Mouse (Mus musculus): ENCODE measurements at regions not wholly inside any gene's neighbourhood (a gene's known extent, or its start where the extent isn't known, plus 50 kb on each side); places are given as distances from the start of the nearest gene placed in this dataset.

- POLR2A ChIA-PET, result no interaction called here
- CTCF ChIA-PET, result no interaction called here
Observed at GRCm38 (mm10) chr11:7010858-7011257, 52.4 kb upstream of the Adcy1 start.

DNA sequence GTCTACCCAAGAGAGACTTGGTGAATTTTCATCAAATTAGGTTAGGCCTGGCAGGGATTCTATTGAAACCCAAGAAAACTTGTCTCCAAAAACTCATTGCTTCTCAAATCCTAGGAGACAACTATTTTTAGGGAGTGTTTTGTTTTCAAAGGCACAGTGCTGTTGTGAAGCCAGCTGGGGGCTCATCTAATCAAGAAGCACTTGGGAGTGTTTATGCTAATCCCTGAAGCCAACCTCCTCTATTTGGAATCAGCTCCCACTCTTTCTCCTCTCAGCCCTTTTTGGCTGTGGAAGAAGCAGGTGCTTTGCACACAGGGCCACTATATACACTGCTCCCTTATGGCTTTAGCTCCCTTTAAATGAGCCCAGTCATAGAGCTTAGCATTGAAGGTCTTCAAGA is 64.0 kb upstream of the Adcy1 start:
- CTCF ChIA-PET, result no interaction called here
- POLR2A ChIA-PET, result interaction anchor here in 1 of 4 experiments (0.6 kb wide), 1 partner anchor 23 kb away, joined by 3 read pairs; no protein-coding TSS in a partner anchor

DNA sequence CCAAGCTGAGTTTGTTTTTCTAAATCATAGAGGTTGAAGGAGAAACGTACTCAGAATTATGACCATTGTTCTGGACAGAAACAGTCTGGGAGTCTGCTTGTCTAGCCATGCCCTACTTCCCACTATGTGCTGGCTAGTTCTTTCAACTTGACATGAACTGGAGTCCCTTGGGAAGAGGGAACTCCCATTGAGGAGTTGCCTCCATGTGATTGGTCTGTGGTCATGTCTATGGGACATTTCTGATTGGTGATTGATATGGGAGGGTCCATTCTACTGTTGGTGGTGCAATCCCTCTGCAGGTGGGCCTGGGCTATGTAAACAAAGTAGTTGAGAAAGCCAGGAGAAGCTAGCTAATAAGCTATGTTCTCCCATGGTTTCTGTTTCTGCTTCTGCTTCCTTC is 64.5 kb upstream of the Adcy1 start:
- POLR2A ChIA-PET, result interaction anchor here in 1 of 4 experiments (0.6 kb wide), 1 partner anchor 22 kb away, joined by 3 read pairs; no protein-coding TSS in a partner anchor
- CTCF ChIA-PET, result no interaction called here

GRCm38 (mm10) chr11:6997508-6997907 is 65.8 kb upstream of the Adcy1 start:
- ChIA-PET POLR2A (interaction anchor here in 2 of 4 experiments (0.6 to 1.3 kb wide), 2 partner anchors 13 to 887 kb away, joined by 3 to 4 read pairs; no protein-coding TSS in a partner anchor), CTCF (interaction anchor here in 1 of 4 experiments (0.6 kb wide), 1 partner anchor 266 kb away, joined by 3 read pairs; no protein-coding TSS in a partner anchor)

DNA sequence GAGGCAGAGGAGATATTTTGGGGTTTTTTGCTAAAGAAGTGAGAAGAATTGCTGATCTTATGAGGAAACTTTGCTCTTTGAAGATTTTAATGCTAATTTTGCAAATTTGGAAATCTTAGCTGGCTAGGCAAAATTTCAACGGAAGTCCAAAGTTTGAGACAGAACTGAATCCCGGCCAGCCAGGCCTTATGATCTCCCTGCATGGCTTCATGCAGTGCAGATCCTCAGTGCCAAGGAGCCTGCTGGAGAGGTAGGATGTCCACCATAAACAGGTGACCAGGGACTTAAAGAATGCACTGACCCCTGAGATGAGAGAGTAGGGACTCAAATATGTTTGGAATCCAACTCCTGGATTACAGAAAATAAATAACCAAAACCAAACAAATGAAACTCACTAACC is 69.6 kb upstream of the Adcy1 start:
- CTCF ChIA-PET, result no interaction called here

GRCm38 (mm10) chr11:6991626-6992025 is 71.7 kb upstream of the Adcy1 start:
- ChIA-PET POLR2A (interaction anchor here in 2 of 4 experiments (0.6 to 0.7 kb wide), 2 partner anchors 50 to 109 kb away, joined by 3 to 7 read pairs; no protein-coding TSS in a partner anchor), CTCF (interaction anchor here in 1 of 4 experiments (0.5 kb wide), 1 partner anchor 1026 kb away, joined by 7 read pairs; no protein-coding TSS in a partner anchor)

More for the DNA sequence above, 69.6 kb upstream of the Adcy1 start:
- POLR2A ChIA-PET, result interaction anchor here in 1 of 4 experiments (1.2 kb wide), 1 partner anchor 33 kb away, joined by 3 read pairs; no protein-coding TSS in a partner anchor

DNA sequence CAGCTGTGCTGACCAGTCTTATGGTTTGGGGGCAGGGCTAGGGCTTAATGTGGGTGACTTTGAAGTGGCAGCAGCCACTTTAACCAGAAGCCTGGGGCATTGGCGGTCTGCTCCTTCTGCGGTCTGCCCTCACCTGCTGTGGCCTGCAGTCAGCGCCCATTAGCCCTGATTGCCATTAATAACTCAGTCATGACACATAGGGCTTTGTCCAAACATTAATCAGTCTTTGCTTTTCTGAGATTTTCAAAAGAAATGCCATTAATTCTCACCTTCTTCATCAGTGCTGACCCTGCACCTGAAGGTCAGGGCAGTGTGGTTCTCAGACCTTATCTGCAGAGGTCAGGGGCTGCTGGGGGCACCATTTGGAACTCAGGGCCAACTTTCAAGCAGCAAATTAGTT is 72.6 kb upstream of the Adcy1 start:
- POLR2A ChIA-PET, result interaction anchor here in 2 of 4 experiments (0.6 kb wide), 2 partner anchors 141 to 464 kb away, joined by 3 to 5 read pairs; no protein-coding TSS in a partner anchor
- CTCF ChIA-PET, result no interaction called here

GRCm38 (mm10) chr11:6988884-6989824 is 74.1 kb upstream of the Adcy1 start:
- ChIA-PET POLR2A (interaction anchor here in 1 of 4 experiments (0.7 kb wide), 1 partner anchor 290 kb away, joined by 3 read pairs; no protein-coding TSS in a partner anchor), CTCF (no interaction called here)

DNA sequence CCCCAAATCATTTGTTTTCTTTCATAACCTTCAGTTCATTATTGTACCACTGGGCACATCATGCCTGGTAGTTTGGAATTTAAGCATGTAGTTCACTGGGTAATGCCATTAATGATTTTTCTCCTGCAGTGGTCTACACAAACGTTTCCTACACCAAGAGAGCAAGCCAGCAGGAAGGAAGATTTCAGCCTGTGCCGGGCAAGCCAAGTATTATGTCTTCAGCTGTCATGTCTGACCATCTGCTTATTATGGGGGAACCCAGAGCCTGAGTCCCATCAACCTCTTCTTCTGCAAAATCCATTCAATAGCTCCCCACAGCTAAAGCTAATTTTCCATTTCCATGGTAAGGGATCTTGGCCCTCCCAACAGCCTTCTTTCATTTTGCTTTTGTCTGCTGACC is 75.3 kb upstream of the Adcy1 start:
- POLR2A ChIA-PET, result no interaction called here
- CTCF ChIA-PET, result no interaction called here

DNA sequence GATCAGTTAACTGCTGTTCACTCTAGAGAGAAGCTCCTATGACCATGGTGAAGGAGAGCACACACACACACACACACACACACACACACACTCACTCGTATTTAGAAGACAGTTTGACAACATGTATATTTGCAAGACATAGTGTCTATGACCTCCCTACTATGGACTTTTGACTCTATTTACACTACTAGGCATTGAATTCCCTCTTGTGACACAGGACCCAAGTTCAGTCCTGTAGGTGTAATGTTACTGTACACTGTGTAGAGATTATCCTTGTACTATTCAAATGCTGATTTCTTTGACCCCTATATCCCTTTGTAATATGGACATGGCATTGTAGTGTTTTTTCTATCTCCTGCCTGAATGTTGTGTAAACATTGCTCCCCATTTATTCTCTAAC is 76.2 kb upstream of the Adcy1 start:
- ChIA-PET CTCF (interaction anchor here in 1 of 4 experiments (0.6 kb wide), 1 partner anchor 272 kb away, joined by 4 read pairs; no protein-coding TSS in a partner anchor), POLR2A (interaction anchor here in 1 of 4 experiments (0.7 kb wide), 1 partner anchor 78 kb away, joined by 3 read pairs; no protein-coding TSS in a partner anchor)

GRCm38 (mm10) chr11:6982076-6982475 is 81.2 kb upstream of the Adcy1 start:
- ChIA-PET POLR2A (interaction anchor here in 1 of 4 experiments (1.5 kb wide), 1 partner anchor 13 kb away, joined by 4 read pairs; no protein-coding TSS in a partner anchor), CTCF (no interaction called here)

- ChIA-PET POLR2A (no interaction called here), CTCF (no interaction called here)
Observed at GRCm38 (mm10) chr11:6979656-6980055, 83.6 kb upstream of the Adcy1 start.

- POLR2A ChIA-PET, result interaction anchor here in 2 of 4 experiments (0.7 to 1.4 kb wide), 2 partner anchors 13 to 846 kb away, joined by 3 to 4 read pairs; no protein-coding TSS in a partner anchor
- CTCF ChIA-PET, result no interaction called here
Observed at GRCm38 (mm10) chr11:6969196-6969595, 94.1 kb upstream of the Adcy1 start.

- CTCF ChIA-PET, result no interaction called here
- POLR2A ChIA-PET, result no interaction called here
Observed at GRCm38 (mm10) chr11:6966968-6967367, 96.3 kb upstream of the Adcy1 start.

- ChIA-PET CTCF (no interaction called here), POLR2A (interaction anchor here in 1 of 4 experiments (1.4 kb wide), 1 partner anchor 65 kb away, joined by 3 read pairs; no protein-coding TSS in a partner anchor)
Observed at GRCm38 (mm10) chr11:6964524-6964923, 98.8 kb upstream of the Adcy1 start.

DNA sequence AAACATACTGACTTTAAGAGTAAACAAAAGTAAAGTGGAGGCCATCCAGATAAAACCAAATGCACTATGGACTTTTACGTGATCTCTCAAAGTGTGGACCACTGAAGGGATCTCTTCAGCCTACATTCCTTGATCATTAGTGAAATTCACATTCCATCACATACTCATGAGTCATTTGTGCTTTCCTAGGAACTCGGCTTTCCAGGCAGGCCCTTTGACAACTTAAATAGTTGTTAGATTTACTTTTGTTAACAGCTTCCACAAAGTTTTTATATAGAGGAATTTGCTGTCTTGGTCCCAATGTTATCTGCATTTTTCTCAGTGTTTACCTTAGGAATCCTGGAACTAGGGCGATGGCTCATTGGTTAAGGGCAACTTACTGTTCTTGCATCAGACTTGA is 99.7 kb upstream of the Adcy1 start:
- ChIA-PET CTCF (interaction anchor here in 1 of 4 experiments (0.6 kb wide), 1 partner anchor 552 kb away, joined by 3 read pairs; no protein-coding TSS in a partner anchor), POLR2A (interaction anchor here in 1 of 4 experiments (1.4 kb wide), 1 partner anchor 64 kb away, joined by 3 read pairs; no protein-coding TSS in a partner anchor)

GRCm38 (mm10) chr11:6962786-6963575 is 100.3 kb upstream of the Adcy1 start:
- ChIA-PET CTCF (interaction anchor here in 1 of 4 experiments (0.6 kb wide), 1 partner anchor 552 kb away, joined by 3 read pairs; no protein-coding TSS in a partner anchor), POLR2A (interaction anchor here in 2 of 4 experiments (0.8 to 1.3 kb wide), 5 partner anchors 63 to 80 kb away, joined by 3 to 10 read pairs (median 4); no protein-coding TSS in a partner anchor)

GRCm38 (mm10) chr11:6962322-6962721 is 101.0 kb upstream of the Adcy1 start:
- CTCF ChIA-PET, result interaction anchor here in 1 of 4 experiments (0.6 kb wide), 1 partner anchor 404 kb away, joined by 3 read pairs; no protein-coding TSS in a partner anchor
- POLR2A ChIA-PET, result interaction anchor here in 2 of 4 experiments (0.8 to 1.3 kb wide), 6 partner anchors 23 to 79 kb away, joined by 3 to 10 read pairs (median 4); no protein-coding TSS in a partner anchor

DNA sequence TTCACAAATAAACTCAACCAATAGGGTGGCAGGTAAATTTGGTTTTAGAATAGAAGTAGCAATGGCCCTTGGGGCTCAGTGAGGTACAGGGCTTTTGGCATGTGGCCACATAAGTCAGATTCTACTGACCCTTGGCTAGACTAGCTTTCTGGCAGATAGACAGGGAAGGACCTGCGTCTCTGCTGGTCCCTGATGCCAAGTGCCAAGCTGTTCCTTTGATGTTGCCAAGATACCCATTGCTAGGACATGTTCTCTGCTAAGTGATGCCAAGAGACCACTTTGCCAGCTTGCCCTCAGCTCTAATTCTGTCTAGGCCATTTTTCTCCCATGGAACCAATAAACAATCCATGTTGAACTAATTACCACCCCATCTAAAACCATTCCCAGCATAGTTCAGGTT is 110.5 kb upstream of the Adcy1 start:
- ChIA-PET POLR2A (interaction anchor here in 2 of 4 experiments (0.6 to 1.2 kb wide), 2 partner anchors 13 to 1353 kb away, joined by 3 to 4 read pairs; no protein-coding TSS in a partner anchor), CTCF (no interaction called here)

Measured in embryonic stem cell, embryonic (primary cell).